Mouse (Mus musculus) brown adipose tissue, adult 24 weeks (tissue): ENCODE results near the gene Pik3cd. TPM values are rescaled to one million over a fixed set of nuclear protein-coding genes. Genes with fewer than 3 reads are reported as not detected.

ENCODE experiments used
- H3K27ac ChIP-seq: fragments of 200-500 bp; replicated peaks from 2 replicates; pipeline ENCODE4 v1.5.1; 2012; ENCODE audit warnings: low read depth, mild to moderate bottlenecking, low read length
- H3K4me1 ChIP-seq: fragments of 200-500 bp; 2 replicates; pipeline ENCODE4 v1.6.1; 2012; ENCODE audit warnings: low read length, mixed read lengths; ENCODE audit not compliant: control insufficient read depth, insufficient read depth, insufficient read length
- H3K4me3 ChIP-seq: fragments of 200-500 bp; 2 replicates; pipeline ENCODE4 v1.5.1; 2012; ENCODE audit warnings: low read depth, mild to moderate bottlenecking, low read length, moderate library complexity; ENCODE audit not compliant: insufficient read depth
- polyA plus RNA-seq: library from polyadenylated mRNA; stranded (reverse); fragments of >200 nt; gene quantifications from 2 replicates; pipeline ENCODE4 v1.2.4, GENCODE M21; 2012; ENCODE audit not compliant: missing spikeins, insufficient read depth, insufficient read length

The Pik3cd gene
- polyA plus RNA-seq, 1 experiment = 1.6 TPM

GRCm38 (mm10) chr4:149711485-149711884 lies 9.1 kb upstream of the Pik3cd start:
- Histone ChIP-seq H3K27ac (no peak overlapping the region), H3K4me3 (no peak overlapping the region), H3K4me1 (no peaks in the 10 kb centered on the region)

DNA sequence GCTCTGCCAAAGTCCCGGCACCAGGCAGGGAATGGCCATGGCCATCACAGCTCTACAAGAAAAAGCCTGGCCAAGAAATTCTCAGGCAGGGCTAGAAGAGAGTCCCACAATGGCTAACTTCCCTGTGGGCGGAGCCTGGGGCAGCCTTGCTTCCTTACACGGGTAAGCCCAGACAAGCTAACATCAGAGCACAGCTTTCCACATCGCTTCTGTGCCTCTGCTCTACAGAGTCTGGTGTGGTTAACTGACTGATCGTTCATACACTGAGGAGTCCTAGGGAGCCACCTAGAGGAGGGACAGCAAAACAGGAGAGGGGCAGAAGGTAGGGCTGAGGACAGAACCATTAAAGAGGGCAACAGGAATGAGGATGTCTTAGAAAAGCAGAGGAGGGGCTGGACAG lies 8.1 kb upstream of the Pik3cd start:
- no peak overlapping the region for H3K27ac ChIP-seq
- no peak overlapping the region for H3K4me3 ChIP-seq

GRCm38 (mm10) chr4:149705941-149706340 lies 3.6 kb upstream of the Pik3cd start:
- Histone ChIP-seq H3K4me1 (no peaks in the 10 kb centered on the region), H3K4me3 (no peak overlapping the region), H3K27ac (no peak overlapping the region)

More for the DNA sequence above, 8.1 kb upstream of the Pik3cd start:
- H3K4me1 ChIP-seq = no peaks in the 10 kb centered on the region

- Histone ChIP-seq H3K4me3 (no peak overlapping the region), H3K27ac (no peak overlapping the region), H3K4me1 (no peaks in the 10 kb centered on the region)
These were observed 2.9 kb upstream of the Pik3cd start for GRCm38 (mm10) chr4:149705298-149705697.

DNA sequence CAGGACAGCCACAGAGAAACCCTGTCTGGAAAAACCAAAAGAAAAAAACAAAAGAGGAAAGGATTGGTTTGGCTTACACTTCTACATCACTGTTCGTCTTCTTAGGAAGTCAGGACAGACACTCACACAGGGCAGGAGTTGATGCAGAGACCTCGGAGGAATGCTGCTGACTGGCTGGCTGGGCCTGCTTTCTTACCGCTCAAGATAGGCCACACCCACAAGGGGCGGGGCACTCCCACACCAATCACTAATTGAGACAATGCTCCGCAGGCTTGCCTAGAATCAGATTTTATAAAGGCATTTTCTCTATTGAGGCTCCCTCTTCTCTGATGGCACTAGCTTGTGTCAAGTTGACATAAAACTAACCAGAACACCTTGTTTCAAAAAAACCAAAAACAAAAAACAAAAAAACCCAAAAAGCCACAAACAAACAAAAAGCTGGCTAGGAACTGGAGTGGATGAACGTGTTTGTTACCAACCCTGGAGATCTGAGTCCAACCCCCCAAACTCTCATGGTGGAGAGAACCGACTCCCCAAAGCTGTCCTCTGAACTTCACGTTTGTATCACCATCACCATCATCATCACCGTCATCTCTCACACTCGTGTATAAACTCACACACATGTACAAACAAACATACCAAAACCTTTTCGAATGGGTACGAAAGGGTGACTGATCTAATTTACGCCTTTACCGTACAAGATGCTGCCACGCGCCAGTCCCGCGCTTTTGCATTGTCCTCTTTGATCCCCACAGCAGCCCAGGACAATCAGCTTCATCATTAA lies 753 bp downstream of the Pik3cd start:
- Histone ChIP-seq H3K4me1 (no peaks in the 10 kb centered on the region), H3K27ac (peak overlapping the region; percentile 75), H3K4me3 (peak overlapping the region; percentile 21)

DNA sequence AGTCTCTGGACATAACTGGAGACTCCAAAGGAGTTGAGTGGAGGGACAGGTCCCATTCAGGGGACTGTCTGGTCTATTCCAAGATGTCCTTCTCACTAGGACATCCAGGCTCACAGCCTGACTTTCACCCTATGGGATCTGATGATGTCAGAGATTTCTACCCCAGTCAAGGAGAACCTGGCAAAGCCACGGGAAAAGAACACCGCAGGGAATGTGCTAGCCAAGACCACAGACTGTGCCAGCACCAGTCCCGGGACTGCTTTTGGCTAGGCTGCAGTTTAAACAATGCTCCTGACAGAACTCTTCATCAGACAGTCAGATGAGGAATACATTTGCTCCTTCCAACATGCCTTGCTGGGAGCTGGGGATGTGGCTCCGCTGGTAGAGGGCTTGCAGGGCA lies 2.4 kb downstream of the Pik3cd start:
- H3K4me1 ChIP-seq = no peaks in the 10 kb centered on the region
- no peak overlapping the region for H3K4me3 ChIP-seq
- H3K27ac ChIP-seq = no peak overlapping the region

DNA sequence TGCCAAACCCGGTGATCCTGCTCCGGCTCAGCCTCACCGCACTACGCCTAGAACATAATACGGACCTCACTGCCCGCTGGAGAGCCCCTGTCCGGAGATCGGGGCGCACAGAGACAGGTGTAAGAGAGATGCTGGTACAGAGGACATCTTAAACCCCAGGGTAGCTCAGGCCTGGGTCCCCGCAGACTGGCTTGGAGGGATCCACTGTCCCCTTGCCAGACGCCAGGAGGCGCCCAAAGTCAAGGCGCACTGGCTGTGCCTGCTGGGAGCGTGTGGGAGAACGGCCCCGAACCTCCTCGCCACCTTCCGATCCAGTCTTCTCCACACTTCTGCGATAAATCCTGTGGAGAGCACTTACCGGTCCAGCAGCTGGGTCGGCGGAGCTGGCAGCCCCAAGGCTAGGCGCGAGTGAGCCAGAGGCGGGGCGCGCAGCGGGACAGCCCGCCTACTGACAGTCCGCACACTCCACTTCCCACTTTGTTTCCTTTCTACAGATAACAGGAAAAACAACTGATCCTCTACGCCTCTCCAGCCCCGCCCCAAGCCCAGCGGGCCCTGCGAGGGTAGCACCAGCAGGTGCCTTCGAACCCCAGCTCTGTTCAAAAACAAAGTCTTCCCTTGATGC lies 4.1 kb downstream of the Pik3cd start:
- Histone ChIP-seq H3K27ac (peak overlapping the region; percentile 37), H3K4me3 (peak overlapping the region; percentile 60), H3K4me1 (no peaks in the 10 kb centered on the region)

- Histone ChIP-seq H3K4me1 (no peaks in the 10 kb centered on the region), H3K27ac (peak overlapping the region; percentile 37), H3K4me3 (peak overlapping the region; percentile 60)
These were observed 4.7 kb downstream of the Pik3cd start for GRCm38 (mm10) chr4:149697506-149698196.

DNA sequence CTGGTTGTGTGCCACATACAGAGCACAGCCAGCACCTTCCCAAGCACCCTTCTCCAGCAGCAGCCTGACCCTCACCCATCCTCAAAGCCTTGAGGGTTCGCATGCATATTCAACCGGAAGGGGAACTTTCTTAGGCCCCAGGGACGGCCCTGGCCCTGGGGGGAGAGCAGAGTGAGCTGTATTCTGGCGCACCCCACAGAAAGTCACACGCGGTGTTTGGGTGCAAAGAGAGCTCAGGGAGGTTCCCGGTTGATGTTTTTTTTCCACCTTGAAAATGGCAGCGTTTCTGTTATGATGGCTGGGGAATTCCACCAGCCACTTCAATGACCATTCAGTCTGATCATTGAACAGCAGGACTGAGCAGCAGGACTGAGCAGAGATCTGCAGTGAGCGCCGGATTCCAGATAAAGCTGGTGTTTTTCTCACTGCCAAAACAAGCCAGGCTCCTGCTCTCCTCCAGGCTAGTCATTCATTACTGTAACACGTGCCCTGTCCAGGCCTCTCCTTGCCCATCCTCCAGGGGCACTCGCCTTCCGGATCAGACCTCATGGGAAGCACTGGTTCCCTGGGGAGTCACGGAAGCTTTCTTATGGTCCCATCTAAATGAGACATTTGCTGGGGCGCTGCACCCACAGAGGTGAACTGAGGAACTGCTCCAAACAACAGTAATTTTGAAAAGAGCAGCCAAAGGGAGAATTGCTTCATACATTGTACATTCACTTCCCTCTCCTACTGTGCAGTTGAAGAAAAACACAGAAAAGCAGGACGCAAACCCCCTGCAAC lies 6.0 kb downstream of the Pik3cd start:
- Histone ChIP-seq H3K27ac (no peak overlapping the region; the same call in 1 of the 2 replicates), H3K4me3 (peak overlapping the region; percentile 23; the same call in 1 of the 2 replicates), H3K4me1 (no peaks in the 10 kb centered on the region)

- no peak overlapping the region for H3K4me3 ChIP-seq
- no peaks in the 10 kb centered on the region for H3K4me1 ChIP-seq
- H3K27ac ChIP-seq = no peak overlapping the region
These were observed 11.0 kb downstream of the Pik3cd start for GRCm38 (mm10) chr4:149691368-149691767.

- H3K27ac ChIP-seq = no peak overlapping the region
- no peak overlapping the region for H3K4me3 ChIP-seq
- H3K4me1 ChIP-seq = no peaks in the 10 kb centered on the region
These were observed 11.5 kb downstream of the Pik3cd start for GRCm38 (mm10) chr4:149690828-149691280.

- Histone ChIP-seq H3K4me3 (no peak overlapping the region), H3K4me1 (no peaks in the 10 kb centered on the region), H3K27ac (no peak overlapping the region)
These were observed 12.3 kb downstream of the Pik3cd start for GRCm38 (mm10) chr4:149689822-149690700.

DNA sequence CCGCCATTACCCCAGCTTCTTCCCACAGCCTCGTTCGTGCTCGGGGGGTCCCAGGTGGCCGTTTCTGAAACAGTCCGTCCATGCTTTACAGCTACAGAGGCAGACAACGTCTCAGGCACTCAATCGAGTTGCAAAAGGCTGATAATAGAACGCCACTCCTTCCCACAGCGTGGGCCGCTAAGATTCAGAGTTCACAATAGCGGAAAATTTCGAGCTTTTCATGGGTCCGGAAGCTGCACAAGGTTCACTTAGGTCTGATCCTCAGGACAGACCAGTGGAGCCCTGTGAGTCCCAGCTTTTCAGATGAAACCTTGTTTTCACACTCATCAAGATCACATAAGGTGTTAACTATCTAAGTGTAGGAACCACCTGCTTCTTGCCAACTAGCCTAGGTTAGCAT lies 13.5 kb downstream of the Pik3cd start:
- no peak overlapping the region for H3K4me3 ChIP-seq
- H3K4me1 ChIP-seq = no peaks in the 10 kb centered on the region
- no peak overlapping the region for H3K27ac ChIP-seq
